Mouse (Mus musculus) v-Abl transformed pro-B cells (cell line): ENCODE results near the gene Rapgef1.

Experiments
- in situ Hi-C, 2 experiments: fragments of 400-800 bp; cut with MboI; formaldehyde crosslinking; loops; one replicate each; pipeline ENCODE4 v1.15.1; 2025; ENCODE audit not compliant: unreplicated experiment in 2 of 2

Gene Rapgef1

DNA sequence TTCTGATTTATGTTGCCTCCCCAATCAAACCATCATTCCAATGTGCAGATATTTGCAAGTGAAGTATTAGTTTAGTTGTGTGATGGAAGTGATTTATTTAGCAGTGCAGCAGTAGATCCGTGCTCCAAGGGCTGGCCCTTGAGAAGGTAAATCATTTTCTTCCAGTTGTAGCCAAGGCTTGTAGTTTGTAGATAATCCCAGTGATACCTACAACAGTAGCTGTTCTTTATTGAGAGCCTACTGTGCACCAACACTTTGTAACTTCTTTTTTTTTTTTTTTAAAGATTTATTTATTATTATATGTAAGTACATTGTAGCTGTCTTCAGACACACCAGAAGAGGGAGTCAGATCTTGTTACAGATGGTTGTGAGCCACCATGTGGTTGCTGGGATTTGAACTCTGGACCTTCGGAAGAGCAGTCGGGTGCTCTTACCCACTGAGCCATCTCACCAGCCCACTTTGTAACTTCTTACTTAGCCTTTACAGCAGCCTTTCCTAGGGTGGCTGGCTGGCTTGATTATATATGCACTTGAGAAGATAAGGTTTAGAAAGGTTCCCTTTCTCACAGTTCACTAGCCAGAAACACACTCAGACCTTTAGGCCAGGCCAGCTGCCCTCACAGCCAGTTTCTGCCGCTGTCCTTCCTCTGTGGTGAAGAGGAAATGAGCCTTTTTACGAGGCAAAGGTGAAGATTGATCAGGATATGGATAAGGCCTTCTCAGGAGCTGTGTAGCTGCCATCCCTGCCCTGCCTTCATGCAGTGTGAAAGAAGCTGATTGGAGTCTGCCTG lies 20.6 kb downstream of the Rapgef1 start:
- in situ Hi-C loops: no loop called here

DNA sequence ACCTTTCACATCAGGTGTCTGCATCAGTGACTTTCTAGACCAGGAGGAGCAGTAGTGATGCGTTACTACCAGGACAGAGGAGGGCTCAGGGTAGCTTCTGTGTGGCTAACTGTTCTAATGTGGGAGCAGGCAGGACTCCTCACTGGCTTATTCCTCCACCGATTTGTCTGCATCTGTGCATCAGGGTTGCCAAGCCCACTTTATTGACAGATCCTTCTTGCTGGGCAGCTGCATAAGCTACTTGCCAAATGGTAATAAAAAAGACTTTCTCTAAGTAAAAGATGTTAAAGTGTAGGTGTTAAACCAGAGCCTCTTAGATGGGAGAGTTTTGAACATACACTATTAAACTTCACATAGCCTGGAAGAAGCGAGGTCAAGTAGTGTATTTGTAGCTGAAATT lies 22.2 kb downstream of the Rapgef1 start:
- in situ Hi-C loops: no loop called here

DNA sequence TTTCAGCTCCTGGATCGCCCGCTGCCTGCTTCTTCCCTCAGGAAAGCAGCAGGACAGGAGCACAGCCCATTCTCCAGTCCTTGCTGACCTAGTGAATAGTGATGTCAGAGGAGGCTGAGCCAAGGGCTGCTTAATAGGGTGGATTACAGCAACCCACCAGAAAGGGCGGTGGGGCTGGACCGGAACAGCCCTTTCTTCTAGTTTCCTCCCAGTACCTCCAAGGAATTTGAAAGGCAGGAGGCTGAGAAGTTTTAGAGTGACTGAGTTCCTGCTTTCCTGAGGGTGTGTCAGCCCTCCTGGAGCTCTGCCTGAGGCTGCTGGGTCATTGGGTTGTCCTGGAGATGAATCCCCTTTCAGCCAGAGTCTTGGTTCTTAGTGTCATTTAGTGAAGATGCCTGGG lies 23.9 kb downstream of the Rapgef1 start:
- in situ Hi-C loops: no loop called here

DNA sequence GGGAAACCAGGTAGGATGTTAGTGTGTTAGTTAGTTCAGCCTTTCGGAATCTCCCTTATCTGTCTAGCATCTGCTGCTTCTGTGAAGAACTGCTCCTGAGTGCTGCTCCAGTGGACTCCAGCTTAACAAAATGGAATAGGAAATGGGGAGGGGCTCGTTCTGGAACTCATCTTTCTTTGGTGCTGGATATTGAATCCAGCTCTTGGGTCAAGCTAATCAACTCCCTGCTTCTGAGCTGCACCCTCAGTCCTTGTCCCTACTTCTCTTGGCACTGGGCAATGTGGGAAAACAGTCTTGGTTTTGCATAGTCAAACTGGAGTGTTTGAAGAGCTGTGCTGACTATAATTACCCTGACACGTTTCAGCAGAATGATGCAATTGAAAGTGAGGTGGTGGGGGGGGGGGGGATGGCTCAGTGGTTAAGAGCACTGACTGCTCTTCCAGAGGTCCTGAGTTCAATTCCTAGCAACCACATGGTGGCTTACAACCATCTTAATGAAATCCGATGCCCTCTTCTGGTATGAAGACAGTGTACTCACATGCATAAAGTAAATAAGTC lies 25.6 kb downstream of the Rapgef1 start:
- in situ Hi-C loops: no loop called here

DNA sequence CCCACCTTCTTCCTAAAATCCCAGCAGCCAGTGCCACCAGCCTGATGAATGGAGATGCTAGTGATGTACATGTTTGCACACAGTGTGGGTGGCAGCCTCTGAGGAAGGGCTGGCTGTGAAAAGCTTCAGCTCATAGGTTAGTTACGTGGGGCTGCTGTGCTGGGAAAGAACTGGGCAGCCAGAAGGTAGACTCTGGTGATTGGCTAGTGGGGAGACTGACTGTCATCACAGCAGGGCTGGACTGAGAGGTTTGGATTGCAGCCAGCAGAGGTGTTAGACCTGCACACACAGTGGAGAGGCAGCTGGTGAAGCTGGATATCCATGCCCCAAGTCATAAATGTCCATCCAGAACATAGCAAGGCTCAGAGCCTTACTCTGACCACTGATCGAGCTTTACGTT lies 27.1 kb downstream of the Rapgef1 start:
- in situ Hi-C loops: no loop called here

DNA sequence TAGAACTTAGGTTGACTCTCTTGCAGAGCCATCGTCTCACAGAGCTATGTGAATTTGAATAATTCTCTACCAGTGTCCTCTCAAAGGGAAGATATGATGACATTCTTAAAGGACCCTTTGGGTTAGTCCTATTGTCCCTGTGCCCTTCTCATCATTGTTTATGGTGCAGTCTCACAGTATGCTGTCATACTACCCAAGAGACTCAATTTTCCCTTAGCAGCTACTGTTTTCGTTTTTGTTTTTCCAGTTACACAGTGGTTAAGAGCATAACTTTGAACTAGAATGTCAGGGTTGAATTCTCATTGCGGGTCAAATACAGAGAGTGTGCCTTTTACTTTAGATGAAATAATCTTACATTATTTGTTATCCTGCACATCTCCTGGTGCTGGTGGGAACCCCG lies 27.6 kb downstream of the Rapgef1 start:
- in situ Hi-C loops: no loop called here

DNA sequence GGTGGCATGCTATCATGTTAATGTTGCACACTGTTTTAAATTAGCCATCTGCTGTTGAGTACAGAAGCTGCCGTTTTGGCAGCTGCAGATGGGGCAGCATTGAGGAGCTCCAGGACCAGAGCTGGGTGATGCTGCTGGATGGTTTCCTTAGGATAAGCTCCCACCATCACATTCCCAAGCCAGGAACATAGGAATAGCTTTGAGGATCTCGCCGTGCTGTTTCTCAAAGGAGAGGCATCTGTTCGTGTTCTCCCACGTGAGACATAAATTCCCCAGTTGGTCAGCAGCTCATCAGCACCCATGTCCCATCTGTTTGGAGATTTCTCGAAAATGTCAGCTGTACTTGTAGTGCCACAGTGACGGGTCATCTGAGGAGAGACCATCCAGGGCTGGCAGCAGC lies 28.3 kb downstream of the Rapgef1 start:
- in situ Hi-C loops: no loop called here

DNA sequence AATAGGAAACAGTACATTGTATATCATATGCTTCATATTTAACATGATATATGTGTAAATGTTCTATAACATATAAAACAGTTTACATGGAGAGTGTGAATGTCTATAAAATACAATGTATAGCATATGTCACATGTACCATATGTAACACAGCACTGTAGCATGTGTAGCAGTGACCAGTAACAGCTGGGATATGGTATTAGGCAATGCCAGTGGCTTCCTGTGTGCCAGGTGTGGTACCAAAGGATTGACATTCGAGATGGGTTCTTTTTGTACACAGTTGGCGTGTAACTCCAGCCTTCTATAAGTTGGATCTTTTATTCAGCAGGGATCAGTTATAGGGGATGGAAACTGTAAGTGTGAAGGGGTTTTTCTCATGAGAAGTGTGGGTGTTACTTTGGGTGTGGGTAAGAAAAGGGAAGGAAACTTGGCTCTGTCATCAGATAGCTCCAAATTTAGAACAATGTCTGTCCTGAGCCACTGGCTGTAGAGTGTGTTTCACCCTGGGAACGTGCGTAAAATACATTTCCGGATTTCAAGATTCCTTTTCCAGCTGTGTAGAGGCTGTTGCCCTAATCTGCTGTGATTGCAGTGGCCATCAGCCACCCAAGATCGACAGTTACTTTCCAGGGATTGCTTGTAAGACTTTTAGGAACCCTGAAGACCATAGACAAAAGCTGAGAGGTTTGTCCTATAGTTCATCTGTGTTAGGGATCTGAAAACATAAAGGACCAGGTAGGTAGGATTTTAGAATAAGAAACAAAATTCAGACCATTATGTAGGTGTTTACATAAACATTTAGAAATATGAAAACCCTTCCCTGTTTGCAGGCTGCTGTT lies 29.7 kb downstream of the Rapgef1 start:
- in situ Hi-C loops: no loop called here

DNA sequence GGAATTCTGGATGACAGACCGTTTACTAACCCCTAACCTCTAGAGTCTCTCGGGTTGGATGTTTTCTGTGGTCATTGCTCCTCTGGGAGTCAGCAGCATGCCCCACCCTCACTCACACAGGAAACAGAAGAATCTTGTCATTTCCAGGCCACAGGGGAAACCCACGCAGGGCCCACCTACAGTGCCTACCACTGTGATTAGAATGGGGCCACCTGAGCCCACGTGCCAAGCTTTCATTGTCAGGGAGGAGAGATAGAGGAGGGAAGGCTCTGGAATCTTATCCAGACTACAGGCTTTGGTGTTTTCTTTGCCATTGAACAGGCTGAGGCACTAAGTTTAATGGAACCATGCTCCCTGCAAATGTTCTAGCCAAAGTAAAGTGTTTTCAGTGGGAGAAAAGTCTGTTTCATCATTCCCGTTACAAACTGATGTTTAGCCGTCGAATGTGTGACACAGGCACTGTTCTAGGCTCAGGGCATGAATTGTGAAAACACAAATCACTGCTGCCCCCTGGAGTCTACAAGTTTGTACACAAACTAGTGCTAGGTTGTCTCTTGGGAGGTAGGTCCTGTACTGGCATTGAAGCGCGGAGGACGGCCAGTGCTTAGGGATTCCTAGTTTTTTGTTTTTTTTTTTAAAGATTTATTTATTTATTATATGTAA lies 30.4 kb downstream of the Rapgef1 start:
- in situ Hi-C loops: no loop called here

DNA sequence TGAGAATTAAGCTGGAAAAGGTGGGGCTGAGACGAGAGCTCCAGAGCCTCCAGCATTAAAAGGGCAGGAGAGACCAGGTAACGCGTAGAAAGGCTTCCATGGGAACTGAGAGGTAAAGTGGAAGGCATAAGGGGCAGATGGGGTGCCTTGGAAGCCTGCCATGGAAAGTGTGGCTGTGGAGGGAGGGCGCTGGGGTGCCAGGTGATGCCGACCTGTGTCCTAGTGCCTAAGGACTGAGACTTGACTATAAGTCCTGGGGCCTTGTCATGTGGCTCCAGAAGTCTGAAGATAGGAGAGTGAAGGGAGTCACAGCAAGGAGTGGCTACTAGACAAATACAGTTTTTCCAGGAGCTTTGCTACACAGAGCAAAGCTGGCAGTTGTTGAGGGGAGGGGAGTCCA lies 32.4 kb downstream of the Rapgef1 start:
- in situ Hi-C loops: no loop called here

DNA sequence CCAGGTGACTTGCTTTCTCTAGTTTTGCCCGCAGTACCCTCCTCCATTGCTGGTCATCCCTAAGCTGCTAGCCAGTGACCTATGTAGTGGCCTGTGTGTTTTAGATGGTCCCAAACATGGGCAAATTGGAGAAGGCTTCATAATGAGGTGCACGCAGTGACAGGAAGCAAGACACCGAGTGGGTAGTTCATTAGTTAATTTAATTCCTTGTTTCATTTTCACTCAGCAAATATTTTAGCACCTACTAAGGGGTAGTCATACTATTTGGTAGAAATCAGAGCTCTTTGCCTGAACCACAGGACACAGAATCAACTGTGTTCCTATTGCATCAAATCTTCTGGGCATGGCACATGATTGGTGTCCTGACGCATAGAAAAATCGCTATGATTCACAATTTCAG lies 35.9 kb downstream of the Rapgef1 start:
- in situ Hi-C loops: no loop called here

DNA sequence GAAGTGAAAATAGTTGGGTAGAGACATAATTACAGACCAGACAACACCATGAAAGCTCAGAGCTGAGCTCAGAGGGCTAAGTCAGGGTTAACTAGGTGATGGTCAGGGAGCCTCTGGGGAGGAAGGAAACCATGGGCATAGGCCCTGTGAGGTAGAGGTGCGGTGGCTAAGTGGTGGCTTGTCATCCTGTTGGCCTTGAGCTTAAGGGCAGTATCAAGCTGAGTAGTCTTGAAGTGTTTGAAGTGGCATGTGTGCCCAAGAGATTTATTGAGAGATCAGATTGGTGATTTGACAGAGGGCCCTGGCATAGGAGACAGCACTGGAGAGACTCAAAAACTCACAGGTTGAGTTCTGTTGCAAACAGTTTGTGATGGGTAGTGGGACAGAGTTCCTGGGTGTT lies 36.6 kb downstream of the Rapgef1 start:
- in situ Hi-C loops: no loop called here

DNA sequence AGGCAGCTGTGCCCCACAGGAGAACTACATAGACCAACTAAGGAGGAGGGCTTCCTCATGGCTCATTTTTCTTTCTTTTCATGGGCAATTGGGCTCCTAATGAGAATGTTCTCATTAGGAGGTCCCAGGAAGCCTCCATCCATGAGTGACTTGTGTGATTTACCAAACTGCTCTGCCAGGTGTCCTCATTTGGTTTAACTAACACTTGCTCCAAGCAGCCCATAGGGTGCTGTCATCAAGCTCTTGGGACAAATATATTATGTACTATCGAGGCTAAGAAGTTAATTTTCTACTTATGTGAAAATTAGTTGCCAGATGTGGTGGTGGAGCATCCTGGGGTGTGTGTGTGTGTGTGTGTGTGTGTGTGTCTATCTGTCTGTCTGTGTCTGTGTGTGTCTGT lies 37.6 kb downstream of the Rapgef1 start:
- in situ Hi-C loops: no loop called here

DNA sequence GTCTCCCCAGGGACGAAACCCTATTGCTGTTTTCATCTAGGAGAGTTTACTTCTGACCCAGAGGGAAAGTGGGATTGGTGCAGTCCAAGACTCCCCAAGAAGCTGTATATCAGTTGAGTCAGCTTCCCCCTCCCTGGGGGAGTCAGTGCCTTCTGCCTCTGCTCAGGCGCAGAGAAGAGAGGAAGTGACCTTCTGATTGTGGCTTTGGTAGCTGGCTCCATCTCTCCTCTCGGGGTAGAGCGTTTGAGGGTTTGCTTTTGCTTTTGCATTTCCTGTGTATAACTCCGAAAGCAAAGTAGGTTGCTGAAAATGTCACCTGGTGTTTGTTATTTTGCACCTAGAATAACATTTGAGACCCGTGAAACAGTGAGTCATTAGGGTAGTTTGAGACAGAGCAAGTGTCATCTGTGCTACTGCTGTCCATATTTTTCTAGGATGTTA lies 42.3 kb downstream of the Rapgef1 start:
- in situ Hi-C loops: loop anchor here in 1 of 2 experiments (5.0 kb wide), 1 partner anchor 39 kb away; no protein-coding TSS in a partner anchor

DNA sequence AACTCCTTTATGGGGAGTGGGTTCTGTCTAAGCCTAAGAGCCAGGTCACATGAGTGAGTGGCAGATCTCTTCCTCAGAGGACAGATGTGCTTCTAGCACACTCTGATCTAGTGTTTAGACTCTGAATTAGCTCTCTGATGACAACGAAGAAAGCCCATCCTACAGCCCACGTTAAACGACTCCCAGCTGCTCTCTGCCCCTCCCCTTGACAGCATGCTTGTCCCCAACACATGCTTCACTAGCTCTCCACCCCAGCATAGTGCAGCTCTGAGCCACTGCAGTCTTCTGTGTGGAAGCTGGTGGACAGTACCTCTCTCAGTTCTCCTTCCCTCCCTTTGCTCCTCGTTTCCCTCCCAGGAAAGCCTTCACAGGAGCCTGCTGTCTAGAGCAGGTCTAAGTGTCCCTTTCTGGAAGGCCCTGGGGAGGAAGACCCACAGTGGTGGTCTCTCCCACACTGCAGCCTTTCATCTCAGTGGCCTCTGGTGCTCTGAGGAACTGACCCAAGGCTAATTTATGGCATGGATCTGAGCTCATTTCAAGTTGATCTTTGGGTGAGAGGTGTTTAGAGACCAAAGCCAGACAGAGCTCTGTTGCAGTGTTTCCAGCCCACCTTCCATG lies 43.8 kb downstream of the Rapgef1 start:
- in situ Hi-C loops: loop anchor here in 1 of 2 experiments (5.0 kb wide), 1 partner anchor 41 kb away; no protein-coding TSS in a partner anchor

DNA sequence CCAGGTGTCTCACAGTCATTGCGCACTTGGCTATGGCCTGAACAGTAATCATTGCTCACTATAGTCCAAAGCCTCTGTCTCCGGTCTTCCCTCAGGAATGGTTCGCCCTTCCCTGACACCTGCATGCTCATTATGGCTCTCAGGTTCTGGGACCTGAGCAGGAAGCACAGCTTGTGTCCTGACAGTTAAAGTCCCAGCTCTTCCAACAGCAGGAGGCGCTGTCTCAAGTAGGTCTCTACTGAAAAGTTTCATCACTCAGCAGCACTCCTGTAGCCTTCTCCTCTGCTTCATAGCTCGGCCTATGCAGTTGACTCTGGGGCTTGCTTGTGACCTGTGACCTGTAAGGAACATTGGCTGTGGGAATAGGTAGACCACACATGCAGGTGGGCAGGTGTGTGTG lies 45.9 kb downstream of the Rapgef1 start:
- in situ Hi-C loops: no loop called here

DNA sequence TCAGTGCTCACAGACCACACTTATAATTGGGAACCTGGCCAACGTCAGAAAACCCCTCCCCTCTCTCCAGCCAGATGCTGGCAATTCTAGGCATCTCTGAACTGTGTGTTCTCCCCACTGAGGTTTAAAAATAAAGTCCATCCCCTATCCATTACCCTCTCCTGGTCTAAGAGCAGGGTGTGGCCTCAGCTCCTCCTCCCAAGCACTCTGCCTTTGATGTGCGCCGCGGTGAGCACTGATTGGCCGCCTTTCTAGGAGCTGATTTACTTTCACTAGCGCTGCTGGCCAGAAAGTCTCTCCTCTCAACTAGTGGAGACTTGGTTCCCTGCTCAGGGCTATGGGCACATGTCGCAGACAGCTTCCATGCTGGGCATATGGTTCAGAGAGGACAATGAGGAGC lies 47.1 kb downstream of the Rapgef1 start:
- in situ Hi-C loops: no loop called here

DNA sequence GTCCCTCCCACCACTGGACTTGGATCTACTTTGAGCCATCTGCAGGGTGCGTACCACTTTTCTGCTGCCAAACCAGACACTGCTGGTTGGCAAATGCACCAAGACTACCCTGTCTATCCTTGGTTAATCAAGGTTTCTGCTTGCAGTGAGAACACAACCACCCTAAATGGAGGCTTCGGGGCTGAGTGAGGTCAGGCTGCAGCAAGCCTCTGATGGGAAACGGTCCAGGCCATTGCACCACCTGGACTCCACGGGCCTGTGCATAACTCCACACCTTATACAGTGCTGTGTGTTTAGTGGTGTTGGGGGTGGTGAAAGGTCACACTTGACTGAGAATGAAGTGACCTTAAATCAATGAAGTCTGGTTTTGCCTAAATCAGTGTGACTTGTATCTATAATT lies 47.6 kb downstream of the Rapgef1 start:
- in situ Hi-C loops: no loop called here

DNA sequence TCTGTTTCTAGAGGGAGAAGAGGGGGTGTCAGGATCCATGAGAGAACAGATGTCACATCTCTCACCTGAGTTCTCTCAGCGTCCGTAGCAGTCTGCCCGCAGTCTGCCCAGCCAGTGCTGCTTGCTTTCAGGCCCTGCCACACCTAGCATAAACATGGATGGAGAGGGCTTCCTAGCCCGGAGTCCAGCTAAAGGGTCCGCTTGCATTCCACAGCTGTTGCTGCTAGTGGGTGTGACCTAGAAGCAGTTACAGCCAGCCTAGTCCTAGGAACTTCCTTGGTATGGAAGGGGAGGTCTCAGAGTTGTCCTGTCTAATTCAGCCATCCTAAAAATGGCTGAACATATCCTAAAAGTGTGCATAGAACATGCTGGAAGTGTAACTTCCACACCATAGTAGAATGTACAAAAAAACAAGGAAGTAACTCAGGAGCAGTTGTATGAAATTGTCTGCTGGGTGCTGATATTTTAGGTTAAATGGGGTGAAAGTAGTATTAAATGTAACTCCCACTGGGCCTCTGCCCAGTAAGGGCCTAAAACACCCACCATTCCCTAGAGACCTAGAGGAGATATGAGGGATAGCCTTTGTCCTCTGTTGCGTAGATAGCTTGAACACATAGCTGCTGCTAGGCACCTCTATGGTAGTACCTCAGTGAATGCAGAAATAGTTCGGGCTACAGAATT lies 48.6 kb downstream of the Rapgef1 start:
- in situ Hi-C loops: no loop called here

DNA sequence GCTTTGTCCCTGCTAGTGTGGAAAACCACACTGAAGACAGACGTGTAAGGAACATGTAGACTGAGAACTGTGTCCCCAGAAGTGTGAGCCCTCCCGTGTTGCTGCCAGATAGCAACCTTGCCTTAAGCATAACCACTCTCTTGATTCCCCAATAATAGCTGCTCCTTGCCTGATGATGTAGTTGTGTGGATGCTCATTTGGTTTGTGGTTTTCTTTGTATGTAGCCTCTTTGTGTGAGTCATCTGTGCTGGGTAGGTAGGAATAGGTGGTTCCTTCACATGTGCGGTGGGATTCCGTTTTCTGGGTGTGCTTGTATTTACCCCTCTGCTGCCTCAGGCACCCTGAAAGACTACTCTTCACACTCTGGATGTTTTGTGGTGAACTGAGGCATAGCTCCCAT lies 49.4 kb downstream of the Rapgef1 start:
- in situ Hi-C loops: no loop called here
